Mouse (Mus musculus): ENCODE data around the gene Rnf220.

The Rnf220 gene

GRCm38 (mm10) chr4:117223001-117223400 lies 273.9 kb downstream of the Rnf220 start:
- DNase-seq (ENCODE audit: low spot score) = no peak

GRCm38 (mm10) chr4:117221836-117222235 lies 275.0 kb downstream of the Rnf220 start:
- no peak for DNase-seq (ENCODE audit: low spot score)
